Mouse (Mus musculus) G1E-ER4 (cell line): ENCODE results near the gene Rnf10. TPM values are rescaled to one million over a fixed set of nuclear protein-coding genes. Genes with fewer than 3 reads are reported as not detected.

ENCODE experiments used
- GATA1 ChIP-seq: IDR thresholded peaks from one replicate; pipeline ENCODE4 v1.8.0; 2012; ENCODE audit warnings: low read length, inconsistent platforms
- polyA plus RNA-seq: library from polyadenylated mRNA; stranded (reverse); fragments of >175 nt; gene quantifications from 2 replicates; pipeline ENCODE4 v1.2.3, GENCODE M21; 2012

Rnf10 gene
- polyA plus RNA-seq, 1 experiment: 383 TPM

DNA sequence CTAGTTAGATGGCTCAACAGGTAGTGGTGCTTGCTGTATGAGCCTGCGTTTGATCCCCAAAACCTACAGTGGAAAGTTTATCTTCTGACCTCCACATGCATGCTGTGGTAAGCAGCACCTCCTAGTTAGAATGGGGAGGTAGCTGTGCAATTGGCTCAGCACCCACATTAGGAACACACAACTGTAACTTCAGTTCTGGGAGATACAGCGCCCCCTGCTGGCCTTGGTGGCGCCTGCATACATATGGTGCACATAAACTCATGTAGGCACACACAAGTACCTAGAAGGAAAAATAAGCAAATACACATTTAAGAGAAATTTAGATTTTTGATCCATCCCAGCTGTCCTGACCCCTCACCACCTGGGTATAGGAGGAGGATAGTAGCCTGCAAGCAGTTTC lies 50.2 kb downstream of the Rnf10 start:
- no peak for TF ChIP-seq GATA1

DNA sequence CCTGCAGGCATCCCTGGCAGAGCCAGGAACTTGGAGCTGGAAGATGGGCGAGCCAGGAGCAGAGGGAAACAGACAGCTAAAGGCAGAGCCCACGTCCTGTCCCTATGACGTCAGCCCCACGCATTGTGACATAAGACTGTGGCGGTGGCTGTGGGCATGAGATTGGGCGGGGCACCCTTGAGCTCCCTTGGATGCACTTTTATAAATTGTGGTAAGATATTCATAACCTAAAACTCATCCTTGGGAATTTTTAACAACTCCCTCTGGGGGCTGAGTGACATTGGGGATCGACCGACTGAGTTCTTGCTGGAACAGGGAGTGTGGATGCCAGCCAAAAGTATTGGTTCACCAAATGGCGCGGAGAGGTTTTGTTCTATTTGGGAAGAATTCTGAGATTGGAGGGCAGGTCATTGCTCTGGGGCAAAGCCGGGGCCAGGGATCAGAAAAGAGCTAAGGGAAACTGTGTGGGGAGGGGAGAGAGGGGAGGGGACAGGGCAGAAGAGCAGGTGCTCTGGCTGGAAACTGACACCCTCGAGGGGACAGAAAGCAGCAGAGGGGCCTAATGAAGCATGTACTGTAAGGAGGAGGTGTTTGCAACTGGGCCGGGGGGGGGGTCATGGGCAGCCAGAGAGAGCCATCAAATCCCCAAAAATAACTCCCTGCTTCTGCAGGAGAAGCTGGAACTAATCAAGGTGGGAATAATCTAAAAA lies 51.6 kb downstream of the Rnf10 start:
- no peak for TF ChIP-seq GATA1

DNA sequence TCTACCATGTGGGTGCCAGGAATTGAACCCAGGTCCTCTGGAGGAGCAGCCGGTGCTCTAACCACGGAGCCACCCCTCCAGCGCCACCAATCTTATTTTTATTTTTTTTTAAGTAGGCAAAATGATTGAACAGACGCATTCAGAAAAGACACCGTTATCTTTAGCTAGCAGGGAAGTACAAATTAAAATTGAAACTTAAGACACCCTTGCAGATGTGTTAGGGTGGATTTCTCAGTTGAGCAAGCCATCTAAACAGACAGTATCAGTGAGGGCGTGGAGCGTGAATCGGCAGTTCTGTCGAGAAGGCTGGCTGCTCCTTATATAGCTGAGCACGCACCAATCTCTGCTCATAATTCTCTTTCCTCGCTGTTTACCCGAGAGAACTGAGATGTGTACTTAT lies 54.7 kb downstream of the Rnf10 start:
- TF ChIP-seq GATA1: no peak

DNA sequence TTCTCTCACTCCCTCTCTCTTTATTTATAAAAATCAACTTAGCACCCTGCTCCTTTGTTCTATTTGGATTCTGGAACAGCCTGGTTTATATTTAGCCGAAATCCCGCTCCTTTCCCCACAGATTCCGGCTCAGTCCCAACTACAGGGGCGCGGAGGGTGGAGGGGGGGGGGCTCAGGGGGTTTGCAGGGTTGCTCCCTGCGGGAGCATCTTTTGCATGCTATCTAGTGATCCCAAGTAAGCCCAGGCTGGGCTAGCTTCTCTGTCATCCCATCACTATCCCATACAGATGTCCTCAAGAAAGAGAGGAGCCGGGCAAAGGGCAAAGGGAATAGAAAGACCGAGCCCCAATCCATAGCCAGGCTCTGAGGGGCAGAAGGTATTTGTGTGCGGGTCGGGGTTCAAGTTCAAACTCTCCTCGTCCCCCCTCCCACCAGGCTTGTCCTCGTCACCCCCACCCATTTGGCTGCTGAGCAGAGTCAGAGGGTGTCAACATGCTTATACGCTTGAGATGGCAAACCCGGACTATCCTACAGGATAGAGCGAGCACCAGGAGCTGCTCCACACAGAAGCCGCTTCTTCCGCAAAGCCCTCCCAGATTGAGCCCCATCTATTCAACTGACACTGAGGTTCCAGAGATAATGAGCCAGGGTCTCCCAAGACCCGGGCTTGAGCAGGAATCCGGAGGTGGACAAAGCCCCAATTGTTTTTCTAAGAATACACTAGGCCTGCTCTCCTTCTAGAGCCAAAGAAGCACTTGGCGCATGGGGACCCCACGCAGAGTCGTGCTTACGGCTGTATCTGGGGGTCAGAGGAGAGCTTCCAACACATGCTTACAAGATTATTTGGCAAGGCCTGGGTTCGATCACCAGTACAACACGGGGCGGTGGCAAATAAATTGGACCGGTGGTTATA lies 57.2 kb downstream of the Rnf10 start:
- TF ChIP-seq GATA1: no peak

DNA sequence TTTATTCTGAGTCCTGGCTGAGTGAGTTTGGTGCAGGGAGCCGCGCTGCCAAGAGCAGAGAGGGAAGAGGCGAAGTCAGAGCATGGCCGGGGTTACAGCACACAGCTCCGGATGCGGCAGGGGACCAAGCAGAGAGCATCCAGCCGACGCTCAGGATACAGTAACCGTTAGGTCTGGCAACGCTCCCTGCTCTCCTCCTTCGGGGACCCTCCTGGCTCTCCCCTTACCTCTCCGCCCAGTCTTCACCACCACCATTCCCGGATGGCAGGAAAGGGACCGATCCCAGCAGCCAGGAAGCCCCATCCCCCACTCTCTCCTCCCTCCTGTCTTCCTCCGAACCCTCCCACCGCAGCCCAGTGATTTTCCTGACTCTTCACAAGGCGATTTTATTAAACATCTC lies 57.8 kb downstream of the Rnf10 start:
- TF ChIP-seq GATA1: no peak

DNA sequence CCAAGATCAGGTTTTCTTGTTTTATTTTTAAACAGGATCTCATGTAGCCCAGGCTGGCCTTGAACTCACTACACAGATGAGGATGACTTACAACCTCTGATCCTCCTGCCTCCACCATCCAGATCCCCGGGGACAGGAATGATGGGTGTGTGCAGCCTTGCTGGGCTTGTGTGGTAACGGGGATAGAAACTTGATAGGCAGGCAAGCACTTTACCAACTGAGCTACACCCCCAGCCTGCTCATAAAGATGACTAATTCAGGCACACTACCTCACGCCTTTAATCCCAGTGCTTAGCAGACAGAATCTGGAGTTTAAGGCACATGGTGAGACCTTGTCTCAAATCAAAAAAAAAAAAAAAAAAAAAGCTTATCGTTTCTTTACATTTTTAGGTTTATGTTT lies 59.8 kb downstream of the Rnf10 start:
- TF ChIP-seq GATA1: no peak

DNA sequence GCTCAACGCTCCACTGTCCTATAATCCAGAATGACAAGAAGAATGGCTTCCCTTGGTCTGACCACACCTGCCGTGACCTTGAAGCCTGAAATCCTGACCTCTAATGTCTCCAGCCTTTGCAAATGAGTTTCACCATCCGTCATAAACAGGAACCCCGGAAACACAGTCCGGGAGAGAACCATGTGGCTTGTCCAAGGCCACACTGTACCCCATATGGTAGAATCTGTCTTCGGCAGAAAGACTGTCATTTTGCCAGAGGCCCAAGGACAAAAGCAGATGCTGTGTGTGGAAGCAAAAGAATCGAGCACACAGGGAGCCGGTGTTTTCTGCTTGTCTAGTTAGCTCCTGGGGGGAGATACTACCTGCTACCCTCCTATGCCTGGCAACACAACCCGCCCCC lies 60.2 kb downstream of the Rnf10 start:
- no peak for TF ChIP-seq GATA1

DNA sequence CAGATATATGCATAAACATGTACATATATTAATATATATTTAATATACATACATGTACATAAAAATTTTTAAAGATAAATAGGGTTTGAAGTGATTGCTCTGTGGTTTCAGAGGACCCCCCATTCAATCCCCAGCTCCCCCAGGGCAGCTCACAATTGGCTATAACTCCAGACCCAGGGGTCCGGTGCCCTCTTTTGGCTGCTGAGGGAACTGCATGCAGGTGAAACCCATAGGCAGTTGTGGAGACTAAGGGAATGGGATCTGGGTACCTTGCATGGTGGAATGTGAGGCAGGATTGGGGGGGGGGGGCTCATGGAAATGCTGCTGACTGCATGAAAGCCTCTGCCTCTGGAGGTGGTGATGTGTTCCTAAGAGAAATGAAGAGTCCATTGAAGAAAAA lies 62.3 kb downstream of the Rnf10 start:
- no peak for TF ChIP-seq GATA1

DNA sequence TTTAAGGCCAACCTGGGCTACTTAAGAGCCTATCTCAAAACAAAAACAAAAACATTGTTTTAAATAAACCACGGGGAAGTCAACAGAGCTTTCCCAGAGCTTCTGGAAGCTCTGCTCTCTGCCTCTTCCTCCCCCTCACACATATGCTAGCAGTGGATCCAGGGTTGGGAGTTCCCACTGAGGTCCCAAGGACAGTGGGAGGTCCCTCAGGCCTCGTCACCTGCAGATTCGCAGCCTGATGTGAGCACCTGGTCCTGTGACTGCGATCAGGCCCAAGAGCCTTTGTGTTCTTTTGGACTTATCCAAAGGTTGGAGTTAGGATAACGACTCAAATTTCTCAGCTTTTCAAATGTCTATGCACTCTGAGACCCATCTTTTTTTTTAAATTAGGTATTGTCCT lies 64.1 kb downstream of the Rnf10 start:
- no peak for TF ChIP-seq GATA1

DNA sequence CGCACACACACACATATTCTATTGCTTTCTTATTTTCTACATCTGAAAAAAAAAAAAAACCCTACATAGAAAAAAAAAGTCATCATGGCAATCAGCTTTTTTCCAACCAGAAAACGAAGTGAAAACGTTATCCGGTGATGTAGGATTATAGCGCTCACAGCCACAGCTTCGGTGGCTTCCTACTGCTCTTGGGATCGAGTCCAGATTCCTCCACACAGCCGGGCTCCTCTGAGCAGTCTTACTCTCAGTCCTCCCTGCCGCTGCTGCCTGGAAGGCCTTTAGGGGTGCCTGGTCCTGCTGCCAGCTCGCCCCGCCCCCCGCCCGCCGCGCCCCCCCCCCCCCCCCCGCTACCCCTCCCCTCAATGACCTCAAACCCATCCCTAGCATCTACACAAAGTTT lies 64.8 kb downstream of the Rnf10 start:
- no peak for TF ChIP-seq GATA1

DNA sequence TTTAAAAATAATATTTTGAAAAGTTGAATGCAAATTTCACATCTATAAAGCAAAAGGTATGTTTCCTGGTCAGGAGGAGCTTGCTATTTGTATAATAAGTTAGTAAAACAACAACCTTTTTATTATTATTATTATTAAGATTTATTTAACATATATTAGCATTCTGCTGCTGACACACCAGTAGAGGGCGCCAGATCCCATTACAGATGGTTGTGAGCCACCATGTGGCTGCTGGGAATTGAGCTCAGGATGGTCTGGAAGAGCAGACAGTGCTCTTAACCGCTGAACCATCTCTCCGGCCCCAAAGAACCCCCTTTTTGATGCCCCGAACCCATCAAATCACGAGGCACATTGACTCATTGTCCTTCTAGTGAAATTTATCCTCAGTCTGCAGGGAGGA lies 65.5 kb downstream of the Rnf10 start:
- TF ChIP-seq GATA1: no peak

DNA sequence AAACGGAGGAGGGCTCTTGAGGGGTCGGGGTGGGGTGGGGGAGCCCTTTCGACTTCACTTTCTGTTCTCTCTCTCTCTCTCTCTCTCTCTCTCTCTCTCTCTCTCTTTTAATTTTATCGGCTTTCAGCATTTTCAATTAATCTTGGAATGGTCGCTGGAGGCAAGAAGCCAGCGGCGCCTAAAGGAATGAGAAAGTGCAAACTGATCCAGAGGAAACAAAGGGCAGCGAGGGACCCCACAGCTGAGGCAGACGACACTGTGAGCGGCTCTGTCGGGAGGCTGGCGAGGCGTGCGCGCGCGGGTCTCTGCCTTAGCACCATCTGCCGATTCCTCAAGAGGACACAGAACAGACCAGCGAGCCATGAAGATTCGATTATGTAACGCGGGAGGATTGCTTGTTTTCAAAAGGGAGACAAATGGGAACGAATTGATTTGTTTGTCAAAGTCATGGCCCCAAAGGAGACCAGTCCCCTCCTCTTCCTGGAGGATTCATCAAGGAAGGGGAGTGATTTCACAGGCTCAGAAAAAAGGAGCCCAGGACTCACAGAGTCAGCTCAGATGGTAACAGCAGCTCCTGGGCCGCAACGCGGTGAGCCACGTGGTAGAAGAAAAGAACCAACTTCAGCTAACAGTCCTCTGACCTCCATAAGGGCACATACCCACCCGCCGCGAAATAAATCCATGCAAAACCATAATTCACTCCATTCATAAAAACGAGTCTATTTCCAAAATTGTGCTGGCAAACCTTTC lies 68.0 kb downstream of the Rnf10 start:
- TF ChIP-seq GATA1: no peak

DNA sequence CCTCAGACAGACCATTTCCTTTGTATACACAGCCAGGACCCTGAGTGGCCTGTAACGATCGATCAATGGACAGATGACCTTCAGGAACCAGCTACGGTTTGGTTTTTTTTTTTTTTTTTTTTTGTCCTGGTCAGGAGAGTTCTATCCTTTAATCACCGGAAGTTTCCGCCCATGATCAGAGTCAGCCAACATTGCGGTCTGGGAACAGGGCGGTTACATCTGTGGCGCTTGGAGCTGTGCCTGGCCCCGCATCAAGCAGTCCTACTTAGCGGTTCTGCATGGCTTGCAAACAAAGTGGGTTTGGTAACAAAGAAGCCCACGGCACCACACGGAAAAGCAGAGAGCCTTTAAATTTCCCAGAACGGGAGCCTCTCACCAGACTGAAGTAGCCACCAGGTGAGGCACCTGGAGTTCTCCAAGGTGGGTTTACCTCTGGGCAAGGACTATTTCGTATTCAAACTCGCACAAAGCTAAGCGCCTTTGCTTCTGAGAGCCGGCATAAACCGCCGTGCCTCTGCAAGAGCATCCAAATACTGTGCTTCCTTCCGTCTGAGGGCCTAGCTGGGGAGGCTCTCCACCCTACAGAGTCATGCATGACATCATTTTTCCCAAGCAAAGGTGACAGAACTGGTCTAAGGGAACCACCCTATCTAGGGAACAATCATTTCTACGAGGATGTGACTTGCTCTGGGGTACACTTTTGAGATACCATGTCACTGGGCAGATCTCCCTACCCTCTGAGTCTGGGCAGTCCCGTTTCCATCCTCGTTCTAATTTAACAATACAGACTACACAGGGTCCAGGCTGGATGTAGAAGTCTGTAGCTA lies 68.8 kb downstream of the Rnf10 start:
- no peak for TF ChIP-seq GATA1

DNA sequence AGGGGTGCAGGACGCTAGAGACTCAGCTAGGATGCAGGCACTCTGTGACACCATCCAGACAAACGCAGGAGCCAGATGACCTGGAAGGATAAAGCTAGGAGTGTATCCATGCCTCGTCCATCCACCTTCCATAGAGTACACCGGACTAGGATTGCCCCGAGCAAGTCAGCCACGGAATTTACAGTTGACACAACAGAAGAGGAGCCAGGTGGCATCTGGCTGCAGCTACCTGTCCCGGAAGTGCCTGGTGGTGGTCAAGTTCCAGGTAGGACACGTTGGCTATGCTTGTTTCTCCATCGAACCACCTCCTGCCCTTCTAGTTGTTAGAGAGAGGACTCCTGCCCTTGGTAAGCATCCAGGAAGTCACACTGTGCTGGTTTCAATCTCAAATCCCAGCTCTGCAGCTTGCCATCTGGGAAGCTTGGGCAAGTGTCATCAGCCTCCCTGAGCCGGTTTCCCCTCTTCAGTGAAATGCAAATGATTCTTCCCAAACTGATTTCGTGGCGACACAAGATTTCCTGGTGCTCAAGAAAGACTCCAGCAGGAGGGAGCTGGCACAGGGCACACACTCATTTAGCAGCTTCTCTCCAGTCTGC lies 78.0 kb downstream of the Rnf10 start:
- TF ChIP-seq GATA1: no peak

DNA sequence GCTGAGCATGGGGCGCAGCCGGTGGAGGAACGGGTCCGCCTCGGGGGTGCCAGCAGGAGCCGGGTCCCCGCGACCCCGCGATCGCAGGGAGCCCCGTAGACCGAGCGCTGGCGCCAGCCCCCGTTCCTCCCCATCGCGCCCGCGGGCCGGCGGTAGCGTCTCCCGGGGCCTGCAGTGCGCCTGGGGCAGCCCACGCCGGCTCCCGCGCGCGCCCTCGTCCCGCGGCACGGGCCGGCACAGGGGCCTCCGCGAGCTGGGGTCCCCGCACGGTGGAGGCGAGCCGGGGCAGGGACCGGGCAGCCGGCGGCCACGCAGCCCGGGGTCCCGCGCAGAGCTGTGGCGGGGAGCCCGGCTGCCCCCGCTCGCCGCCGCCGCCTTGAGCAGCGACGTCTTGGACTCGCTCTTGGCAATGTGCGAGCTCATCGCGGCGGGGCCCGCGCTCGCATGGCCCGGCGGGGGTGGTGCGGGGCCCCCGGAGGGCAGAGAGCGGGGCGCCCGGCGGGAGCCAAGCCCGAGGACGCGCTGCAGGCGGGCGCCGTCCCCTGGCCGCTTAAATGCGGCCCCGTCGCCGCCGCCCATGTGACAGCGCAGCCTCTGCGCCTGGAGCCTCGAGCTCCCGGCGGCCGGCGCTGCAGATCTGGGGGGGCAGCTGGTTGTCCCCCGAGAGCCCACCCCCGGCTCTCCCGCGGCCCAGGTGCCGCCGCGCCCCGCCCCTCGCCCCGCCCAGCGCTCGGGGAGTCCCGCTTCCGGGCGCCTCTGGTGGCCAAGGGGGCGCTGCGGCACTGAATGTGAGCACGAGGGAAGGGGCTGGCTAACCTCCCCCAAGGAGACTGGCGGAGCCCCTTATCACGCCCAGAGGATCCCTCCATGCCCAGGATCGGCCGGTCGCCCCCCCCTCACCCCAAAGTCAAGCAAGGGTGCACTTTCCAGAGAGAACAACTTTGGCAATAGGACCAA lies 78.8 kb downstream of the Rnf10 start, which contains the start of gene Cabp1:
Gene Cabp1 (minus strand): TSS at position 713 of the 957 bp plus-strand sequence.
- TF ChIP-seq GATA1: no peak
